In the genomic region with DNA sequence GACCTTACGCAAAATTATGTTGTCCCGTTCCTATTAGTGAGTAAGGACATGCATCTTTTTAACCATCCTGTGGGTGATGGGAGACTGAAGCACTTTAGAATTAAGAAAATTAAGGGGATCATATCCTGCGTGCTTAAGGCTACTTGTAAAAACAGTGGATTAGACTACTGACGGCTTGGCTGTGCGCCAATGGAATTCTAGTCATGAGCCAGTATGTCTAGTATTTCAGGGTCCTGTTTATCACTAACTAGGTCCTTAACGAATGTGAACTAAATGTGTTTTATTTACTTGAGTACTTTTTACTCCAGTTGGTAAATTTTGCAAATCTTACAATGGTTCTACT, we compare ENCODE assay signal across 8 mouse cellular contexts. TPM values are rescaled to one million over a fixed set of nuclear protein-coding genes. Genes with fewer than 3 reads are reported as not detected.
DNase-seq lines count a peak whose midpoint lies in the region; ATAC-seq and TF ChIP-seq lines count a peak whose summit lies in the region.

No protein-coding gene starts in this region.

- peak; percentile 58 for DNase-seq in layer of hippocampus, adult 11-12 months (ENCODE audit: low spot score)
- DNase-seq in layer of hippocampus, adult 9-10 months (ENCODE audit: low spot score) = no peak
- DNase-seq in MEL (ENCODE audit: low read depth, low spot score) = no peak
- peak; percentile 41 for DNase-seq in hindbrain, postnatal 0 days (ENCODE audit: low spot score)
- peak; percentile 75 for DNase-seq in limb, embryonic 14.5 days (ENCODE audit: low spot score)
- DNase-seq in midbrain, embryonic 14.5 days = peak; percentile 77
- no peak for DNase-seq in T-cell, adult 2 months (ENCODE audit: low spot score)

- 4% methylated on average over 6 of the region's 6 CpGs for WGBS in hindbrain, postnatal 0 days
- under 1% methylated on average over 6 of the region's 6 CpGs for WGBS in limb, embryonic 14.5 days
- 6% methylated on average over 6 of the region's 6 CpGs for WGBS in midbrain, embryonic 14.5 days

- H3K79me2 ChIP-seq in MEL (ENCODE audit: control insufficient read depth, insufficient read depth, low read length, poor library complexity) = peaks cover 21% of the 10 kb centered on the region

- H3K4me3 ChIP-seq in MEL (ENCODE audit: control insufficient read depth in 1 of 2, insufficient read depth in 1 of 2, low read depth in 2 of 2, low read length in 2 of 2) = peak overlapping the region; percentile 91 to 93
- peak overlapping the region; percentile 91 for H3K4me3 ChIP-seq in hindbrain, postnatal 0 days (ENCODE audit: low read length)
- H3K4me3 ChIP-seq in limb, embryonic 14.5 days (replicated peaks; ENCODE audit: low read length) = peak overlapping the region; percentile 85
- H3K4me3 ChIP-seq in midbrain, embryonic 14.5 days (replicated peaks; ENCODE audit: low read depth, low read length) = peak overlapping the region; percentile 68

- peaks cover 5 to 23% of the 10 kb centered on the region in 2 experiments; a peak in 3 of 4 replicates for H3K36me3 ChIP-seq in MEL (ENCODE audit: control insufficient read depth in 1 of 2, insufficient read depth in 2 of 2, low read length in 2 of 2)
- H3K36me3 ChIP-seq in hindbrain, postnatal 0 days (ENCODE audit: insufficient read depth, low read length) = no peaks in the 10 kb centered on the region; the same call in 1 of the 2 replicates
- peaks cover 3% of the 10 kb centered on the region; the same call in 1 of the 2 replicates for H3K36me3 ChIP-seq in limb, embryonic 14.5 days (ENCODE audit: control insufficient read depth, insufficient read depth, low read length)
- peaks cover 3% of the 10 kb centered on the region for H3K36me3 ChIP-seq in midbrain, embryonic 14.5 days (ENCODE audit: control insufficient read depth, insufficient read depth, low read length)

- H3K9ac ChIP-seq in MEL (ENCODE audit: control insufficient read depth, low read depth, low read length, poor library complexity, severe bottlenecking) = peak overlapping the region; percentile 88
- peak overlapping the region; percentile 85 for H3K9ac ChIP-seq in hindbrain, postnatal 0 days (replicated peaks; ENCODE audit: low read length)
- H3K9ac ChIP-seq in limb, embryonic 14.5 days (ENCODE audit: low read depth, low read length, severe bottlenecking) = peak overlapping the region; percentile 95
- H3K9ac ChIP-seq in midbrain, embryonic 14.5 days (replicated peaks; ENCODE audit: low read length) = peak overlapping the region; percentile 87

- TF ChIP-seq CTCF in MEL (IDR thresholded peaks at IDR 0.05 in 2 of 3, conservative IDR thresholded peaks at IDR 0.05 in 1 of 3; ENCODE audit: control insufficient read depth in 1 of 3, insufficient read depth in 1 of 3, low read depth in 2 of 3, low read length in 3 of 3, poor library complexity in 1 of 3, severe bottlenecking in 1 of 3) = no peak
- no peak for TF ChIP-seq CTCF in hindbrain, postnatal 0 days (IDR thresholded peaks at IDR 0.05; ENCODE audit: low read depth)

- H3K9me3 ChIP-seq in MEL (replicated peaks; ENCODE audit: insufficient read depth, low read length) = no peaks in the 10 kb centered on the region
- H3K9me3 ChIP-seq in hindbrain, postnatal 0 days (ENCODE audit: low read length) = no peaks in the 10 kb centered on the region
- H3K9me3 ChIP-seq in limb, embryonic 14.5 days (ENCODE audit: control insufficient read depth, low read length) = no peaks in the 10 kb centered on the region
- H3K9me3 ChIP-seq in midbrain, embryonic 14.5 days (ENCODE audit: control insufficient read depth, low read length) = no peaks in the 10 kb centered on the region

- H3K27me3 ChIP-seq in MEL (ENCODE audit: control insufficient read depth in 1 of 2, insufficient read depth in 2 of 2, low read length in 2 of 2) = no peaks in the 10 kb centered on the region
- H3K27me3 ChIP-seq in hindbrain, postnatal 0 days (ENCODE audit: insufficient read depth, low read length) = no peaks in the 10 kb centered on the region
- H3K27me3 ChIP-seq in limb, embryonic 14.5 days (ENCODE audit: control insufficient read depth, insufficient read depth, low read length) = no peaks in the 10 kb centered on the region
- H3K27me3 ChIP-seq in midbrain, embryonic 14.5 days (ENCODE audit: control insufficient read depth, insufficient read depth, low read length) = no peaks in the 10 kb centered on the region

- H3K4me2 ChIP-seq in hindbrain, postnatal 0 days (ENCODE audit: low read depth, low read length) = peak overlapping the region; percentile 66
- peak overlapping the region; percentile 44 for H3K4me2 ChIP-seq in limb, embryonic 14.5 days (replicated peaks; ENCODE audit: low read depth, low read length, severe bottlenecking)
- peak overlapping the region; percentile 83 for H3K4me2 ChIP-seq in midbrain, embryonic 14.5 days (ENCODE audit: low read length)

- peaks cover 0 to 3% of the 10 kb centered on the region in 2 experiments; a peak in 1 of 4 replicates for H3K4me1 ChIP-seq in MEL (ENCODE audit: control insufficient read depth in 1 of 2, insufficient read depth in 2 of 2, low read length in 2 of 2)
- peaks cover 11% of the 10 kb centered on the region; the same call in 1 of the 2 replicates for H3K4me1 ChIP-seq in hindbrain, postnatal 0 days (ENCODE audit: insufficient read depth, low read length)
- peaks cover 16% of the 10 kb centered on the region for H3K4me1 ChIP-seq in limb, embryonic 14.5 days (ENCODE audit: control insufficient read depth, insufficient read depth, low read length)
- peaks cover 15% of the 10 kb centered on the region for H3K4me1 ChIP-seq in midbrain, embryonic 14.5 days (ENCODE audit: control insufficient read depth, insufficient read depth, low read length)

- TF ChIP-seq RAD21 in MEL (IDR thresholded peaks at IDR 0.05; ENCODE audit: low read depth, low read length) = no peak

- no peak for TF ChIP-seq POLR2A in MEL (IDR thresholded peaks at IDR 0.05; ENCODE audit: control insufficient read depth in 1 of 2, insufficient read depth in 1 of 2, low read depth in 1 of 2, low read length in 2 of 2, poor library complexity in 1 of 2)
- no peak for TF ChIP-seq POLR2A in limb, embryonic 14.5 days (IDR thresholded peaks at IDR 0.05; ENCODE audit: borderline replicate concordance, extremely low read depth, insufficient read depth, insufficient read length)

- peak overlapping the region; percentile 83 for H3K27ac ChIP-seq in MEL (ENCODE audit: control insufficient read depth, low read depth, low read length)
- H3K27ac ChIP-seq in hindbrain, postnatal 0 days = peak overlapping the region; percentile 88
- H3K27ac ChIP-seq in limb, embryonic 14.5 days (replicated peaks; ENCODE audit: low read depth, low read length) = peak overlapping the region; percentile 93
- H3K27ac ChIP-seq in midbrain, embryonic 14.5 days (replicated peaks; ENCODE audit: low read depth, low read length) = peak overlapping the region; percentile 90

- TF ChIP-seq EP300 in MEL (IDR thresholded peaks at IDR 0.05; ENCODE audit: low read depth in 1 of 2, low read length in 2 of 2) = no peak

- peak; percentile 36; the same call in 1 of the 2 replicates for ATAC-seq in erythroblast, adult 5-6 weeks (replicated peaks; ENCODE audit: low FRiP score, poor library complexity, severe bottlenecking)
- ATAC-seq in hindbrain, postnatal 0 days = peak; percentile 22
- peak; percentile 1; the same call in 1 of the 2 replicates for ATAC-seq in limb, embryonic 14.5 days (ENCODE audit: low FRiP score, low read depth)
- no peak; the same call in 1 of the 2 replicates for ATAC-seq in midbrain, embryonic 14.5 days (ENCODE audit: low FRiP score, low TSS enrichment)

TF ChIP-seq in MEL, 35 proteins besides CTCF, POLR2A, EP300 and RAD21 (continues in another document):
- peak; percentile 82 for TF ChIP-seq CHD1 (IDR thresholded peaks at IDR 0.05; ENCODE audit: low read depth, low read length)
- TF ChIP-seq MAX (IDR thresholded peaks at IDR 0.05; ENCODE audit: low read length) = peak; percentile 32
- no peak for TF ChIP-seq CHD2 (IDR thresholded peaks at IDR 0.05; ENCODE audit: low read length)
- no peak for TF ChIP-seq MAFK (IDR thresholded peaks at IDR 0.05; ENCODE audit: borderline replicate concordance, low read depth, low read length)
- 0 out of 2 replicates have a peak, but pooled peaks have one; percentile 36 for TF ChIP-seq ZNF384 (IDR thresholded peaks at IDR 0.05; ENCODE audit: low read depth, low read length)
- no peak for TF ChIP-seq NELFE (IDR thresholded peaks at IDR 0.05; ENCODE audit: low read depth, low read length)
- TF ChIP-seq TBP (IDR thresholded peaks at IDR 0.05; ENCODE audit: low read depth, low read length) = no peak
- no peak for TF ChIP-seq USF2 (IDR thresholded peaks at IDR 0.05; ENCODE audit: borderline replicate concordance in 1 of 2, insufficient read depth in 1 of 2, low read depth in 1 of 2, low read length in 2 of 2)
- TF ChIP-seq MAZ (IDR thresholded peaks at IDR 0.05; ENCODE audit: low read depth, low read length) = no peak
- TF ChIP-seq MYB (IDR thresholded peaks at IDR 0.05; ENCODE audit: low read depth, low read length) = no peak

RNA-seq across cellular contexts. Expression of gene 2010109A12Rik, which starts 0.7 kb away (rescaled TPM):
- 0.23 and 0.29 TPM in 2 replicates for total RNA-seq in MEL (2012; rRNA removed)
- polyA plus RNA-seq in MEL (2012; ENCODE audit: insufficient read depth in 1 of 2, insufficient read length in 2 of 2, low read depth in 1 of 2, low replicate concordance in 2 of 2, missing spikeins in 1 of 2) = under 1 TPM in 1 of 2 experiments, not detected in 1; 0.21 TPM
- 1.0 TPM in 1 of 2 replicates, not detected in the other for total RNA-seq in erythroblast, adult 5-6 weeks (2015; ENCODE audit: low replicate concordance)
- total RNA-seq in erythroblast, adult 5-6 weeks (2017; ENCODE audit: low replicate concordance) = 1.3 and 4.8 TPM in 2 replicates
- total RNA-seq in hindbrain, postnatal 0 days (2014; rRNA removed) = 0.36 TPM in 1 of 2 replicates, not detected in the other
- polyA plus RNA-seq in hindbrain, postnatal 0 days (2015; fragmentation: Nextera tagmentation; extraction: Ambion mirVana) = 0.71 and 0.72 TPM in 2 replicates
- polyA plus RNA-seq in limb, embryonic 14.5 days (2012; rRNA removed) = 0.37 and 0.47 TPM in 2 replicates
- polyA plus RNA-seq in limb, embryonic 14.5 days (2014; fragmentation: Nextera tagmentation; extraction: Ambion mirVana) = 0.97 and 1.0 TPM in 2 replicates
- 1.6 and 1.7 TPM in 2 replicates for polyA plus RNA-seq in midbrain, embryonic 14.5 days (2014; fragmentation: Nextera tagmentation; extraction: Ambion mirVana)

RNA-seq across cellular contexts. Expression of gene Ccni, which starts 0.7 kb away (rescaled TPM):
- total RNA-seq in MEL (2012; rRNA removed) = 33.4 and 45.1 TPM in 2 replicates
- polyA plus RNA-seq in MEL (2012; ENCODE audit: insufficient read depth in 1 of 2, insufficient read length in 2 of 2, low read depth in 1 of 2, low replicate concordance in 2 of 2, missing spikeins in 1 of 2) = 100 to 1,000 TPM in 1 of 2 experiments, 10 to 100 TPM in 1; 83.2 to 199 TPM
- total RNA-seq in erythroblast, adult 5-6 weeks (2015; ENCODE audit: low replicate concordance) = 121 and 147 TPM in 2 replicates
- 143 and 150 TPM in 2 replicates for total RNA-seq in erythroblast, adult 5-6 weeks (2017; ENCODE audit: low replicate concordance)
- total RNA-seq in hindbrain, postnatal 0 days (2014; rRNA removed) = 269 and 279 TPM in 2 replicates
- 116 and 122 TPM in 2 replicates for polyA plus RNA-seq in hindbrain, postnatal 0 days (2015; fragmentation: Nextera tagmentation; extraction: Ambion mirVana)
- polyA plus RNA-seq in limb, embryonic 14.5 days (2012; rRNA removed) = 83.6 and 96.6 TPM in 2 replicates
- polyA plus RNA-seq in limb, embryonic 14.5 days (2014; fragmentation: Nextera tagmentation; extraction: Ambion mirVana) = 129 and 134 TPM in 2 replicates
- 172 and 191 TPM in 2 replicates for polyA plus RNA-seq in midbrain, embryonic 14.5 days (2014; fragmentation: Nextera tagmentation; extraction: Ambion mirVana)

Comparison
In these comparisons a context has a peak if more than half of its experiments do, and no peak if none do; other contexts are left out.
1. DNase-seq: peak in layer of hippocampus, adult 11-12 months (single experiment), hindbrain, postnatal 0 days (single experiment), limb, embryonic 14.5 days (single experiment) and midbrain, embryonic 14.5 days (single experiment); none in layer of hippocampus, adult 9-10 months (single experiment), MEL (single experiment) and T-cell, adult 2 months (single experiment).
2. Peak in every context shown above with its lines, with median percentiles within 50 percentile points of each other: H3K27ac ChIP-seq, H3K4me3 ChIP-seq, H3K9ac ChIP-seq and H3K4me2 ChIP-seq.